16 mouse cellular contexts compared by ENCODE assay signal in genomic region chr9:70930641-70931020, GRCm38 (mm10). TPM values are rescaled to one million over a fixed set of nuclear protein-coding genes. Genes with fewer than 3 reads are reported as not detected.
DNase-seq lines count a peak whose midpoint lies in the region; ATAC-seq and TF ChIP-seq lines count a peak whose summit lies in the region.
"Had no signal": no experiment of that assay in that cellular context is flagged by ENCODE, and none has a peak within 500 bp of the region (broad histone marks: within the 10 kb centered on the region; RNA-seq: fewer than 3 reads in every experiment).

No protein-coding gene starts in this region.

- H3K27ac ChIP-seq in hindbrain, postnatal 0 days, result peak overlapping the region; percentile 62; the same call in 1 of the 2 replicates
- H3K27ac ChIP-seq in hindbrain, embryonic 16.5 days (ENCODE audit: low read depth, low read length), result no peak overlapping the region
- H3K27ac ChIP-seq: embryonic facial prominence, embryonic 15.5 days; macrophage; midbrain, embryonic 12.5 days had no signal

- H3K4me1 ChIP-seq in hindbrain, postnatal 0 days (ENCODE audit: insufficient read depth, low read length), result 0 out of 2 replicates have a peak, but pooled peaks cover 4% of the 10 kb centered on the region
- no peaks in the 10 kb centered on the region for H3K4me1 ChIP-seq in hindbrain, embryonic 16.5 days (ENCODE audit: control insufficient read depth, insufficient read depth, low read depth, low read length)
- H3K4me1 ChIP-seq: midbrain, embryonic 12.5 days had no signal

- no peak for ATAC-seq in hindbrain, postnatal 0 days
- ATAC-seq in hindbrain, embryonic 16.5 days, result no peak

- H3K27me3 ChIP-seq in hindbrain, postnatal 0 days (ENCODE audit: insufficient read depth, low read length), result no peaks in the 10 kb centered on the region
- no peaks in the 10 kb centered on the region for H3K27me3 ChIP-seq in hindbrain, embryonic 16.5 days (replicated peaks; ENCODE audit: control insufficient read depth, insufficient read depth, low read length)
- H3K27me3 ChIP-seq: CH12.LX; embryonic facial prominence, embryonic 15.5 days; midbrain, embryonic 12.5 days had no signal

- no peak overlapping the region for H3K4me3 ChIP-seq in hindbrain, postnatal 0 days (ENCODE audit: low read length)
- no peak overlapping the region for H3K4me3 ChIP-seq in hindbrain, embryonic 16.5 days (ENCODE audit: low read length)
- H3K4me3 ChIP-seq: embryonic facial prominence, embryonic 15.5 days; midbrain, embryonic 12.5 days had no signal

- no peak overlapping the region for H3K9ac ChIP-seq in hindbrain, postnatal 0 days (replicated peaks; ENCODE audit: low read length)
- no peak overlapping the region for H3K9ac ChIP-seq in hindbrain, embryonic 16.5 days (ENCODE audit: low read depth, low read length)
- H3K9ac ChIP-seq: embryonic facial prominence, embryonic 15.5 days; liver, embryonic 14.5 days; midbrain, embryonic 12.5 days had no signal

- 65% methylated on average over 5 of the region's 5 CpGs for WGBS in hindbrain, postnatal 0 days
- WGBS in hindbrain, embryonic 16.5 days, result 70% methylated on average over 5 of the region's 5 CpGs

- peak; percentile 65 for DNase-seq in adrenal gland, adult 2 months
- DNase-seq in adrenal gland, adult 18-20 months (ENCODE audit: low spot score in 2 of 2), result no peak
- DNase-seq in hindbrain, postnatal 0 days (ENCODE audit: low spot score), result peak; percentile 28
- peak; percentile 6 for DNase-seq in Muller cell, postnatal 12 days (ENCODE audit: inconsistent ontology term)
- peak; percentile 86 to 88 for DNase-seq in cerebellum, postnatal 10 days
- DNase-seq in layer of hippocampus, adult 9-10 months (ENCODE audit: low spot score), result no peak
- DNase-seq in lung, adult 18-20 months, result no peak
- DNase-seq: right cerebral cortex, postnatal 25 days had no signal

- no peak for TF ChIP-seq CTCF in hindbrain, postnatal 0 days (IDR thresholded peaks at IDR 0.05; ENCODE audit: low read depth)

- no peaks in the 10 kb centered on the region for H3K36me3 ChIP-seq in hindbrain, postnatal 0 days (ENCODE audit: insufficient read depth, low read length)
- H3K36me3 ChIP-seq in hindbrain, embryonic 16.5 days (ENCODE audit: control insufficient read depth, insufficient read depth, low read length), result no peaks in the 10 kb centered on the region
- H3K36me3 ChIP-seq: embryonic facial prominence, embryonic 15.5 days; midbrain, embryonic 12.5 days had no signal

- H3K9me3 ChIP-seq in hindbrain, postnatal 0 days (ENCODE audit: low read length), result no peaks in the 10 kb centered on the region
- H3K9me3 ChIP-seq in hindbrain, embryonic 16.5 days (ENCODE audit: control insufficient read depth, low read length), result no peaks in the 10 kb centered on the region
- H3K9me3 ChIP-seq: embryonic facial prominence, embryonic 15.5 days; midbrain, embryonic 12.5 days had no signal

- H3K4me2 ChIP-seq in hindbrain, postnatal 0 days (ENCODE audit: low read depth, low read length), result no peak overlapping the region
- no peak overlapping the region for H3K4me2 ChIP-seq in hindbrain, embryonic 16.5 days (ENCODE audit: low read length)
- H3K4me2 ChIP-seq: embryonic facial prominence, embryonic 15.5 days; midbrain, embryonic 12.5 days had no signal

RNA-seq across cellular contexts. Expression of gene Lipc, which starts 21.4 kb away (rescaled TPM):
- total RNA-seq in adrenal gland, adult 2 months (2021), result under 1 TPM in 1 of 2 experiments, not detected in 1; 0.69 TPM
- 0.12 TPM in 1 of 2 replicates, not detected in the other for polyA plus RNA-seq in adrenal gland, adult 2 months (2012; rRNA removed)
- not detected for total RNA-seq in adrenal gland, adult 18-20 months (2021)
- not detected in 2 replicates for total RNA-seq in hindbrain, postnatal 0 days (2014; rRNA removed)
- polyA plus RNA-seq in hindbrain, postnatal 0 days (2015; fragmentation: Nextera tagmentation; extraction: Ambion mirVana), result 0.10 and 0.19 TPM in 2 replicates
- polyA plus RNA-seq in hindbrain, embryonic 16.5 days (2015; fragmentation: Nextera tagmentation; extraction: Ambion mirVana), result 0.26 TPM in 1 of 2 replicates, not detected in the other
- polyA plus RNA-seq: forebrain, embryonic 11.5 days; midbrain, embryonic 12.5 days; testis, adult 2 months had no signal

Comparison
In these comparisons a context has a peak if more than half of its experiments do, and no peak if none do; other contexts are left out.
1. DNase-seq: peak in adrenal gland, adult 2 months (single experiment), hindbrain, postnatal 0 days (single experiment), Muller cell, postnatal 12 days (single experiment) and cerebellum, postnatal 10 days (2 of 2); none in adrenal gland, adult 18-20 months (0 of 2), layer of hippocampus, adult 9-10 months (single experiment) and lung, adult 18-20 months (0 of 2).